Comparison of ENCODE assay signal across 27 mouse cellular contexts in the genomic region with DNA sequence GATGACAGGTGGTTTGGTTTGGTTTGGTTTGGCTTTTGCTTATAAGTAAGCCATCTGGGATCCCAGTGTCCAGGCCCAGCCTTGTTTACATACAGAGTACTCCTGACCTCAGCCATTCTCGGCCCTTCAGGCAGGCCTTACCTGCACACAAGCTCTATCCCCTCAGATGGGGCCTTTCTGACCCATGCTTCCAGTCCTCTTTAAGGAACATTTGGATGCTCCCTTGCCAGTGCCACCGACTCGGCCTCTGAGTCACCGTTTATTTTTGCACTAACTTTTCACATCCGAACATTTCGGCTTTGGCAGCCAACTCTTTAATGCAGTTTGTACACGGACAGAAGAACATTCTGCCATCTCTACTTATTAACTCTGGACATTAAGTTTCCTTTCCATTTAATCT. TPM values are rescaled to one million over a fixed set of nuclear protein-coding genes. Genes with fewer than 3 reads are reported as not detected.
A peak's percentile ranks its signal among the peaks of the same experiment; 100 is the strongest.
DNase-seq lines count a peak whose midpoint lies in the region; ATAC-seq lines count a peak whose summit lies in the region.
"Had no signal": no experiment of that assay in that cellular context is flagged by ENCODE, and none has a peak within 500 bp of the region (broad histone marks: within the 10 kb centered on the region; RNA-seq: fewer than 3 reads in every experiment).

No protein-coding gene starts in this region.

- intact Hi-C loops in heart, postnatal 10 days (cut with DNase I) = no loop called here

- H3K27ac ChIP-seq in heart, embryonic 11.5 days (ENCODE audit: low read depth, low read length) = no peak overlapping the region
- H3K27ac ChIP-seq: heart, embryonic 15.5 days; hindbrain, embryonic 14.5 days; liver, embryonic 12.5 days; macrophage; midbrain, embryonic 13.5 days; neural tube, embryonic 15.5 days; stomach, embryonic 15.5 days had no signal

- no peaks in the 10 kb centered on the region for H3K9me3 ChIP-seq in heart, embryonic 11.5 days (replicated peaks; ENCODE audit: control insufficient read depth, low read length)
- H3K9me3 ChIP-seq: heart, embryonic 15.5 days; liver, embryonic 12.5 days; midbrain, embryonic 13.5 days; neural tube, embryonic 15.5 days; stomach, embryonic 15.5 days had no signal

- peak; percentile 51 to 69 for DNase-seq in adrenal gland, adult (ENCODE audit: inconsistent age in 2 of 2, low spot score in 1 of 2)
- no peak for DNase-seq in adrenal gland, adult 8-10 months
- peak; percentile 73 for DNase-seq in gastrocnemius, adult 18-20 months (ENCODE audit: low spot score)
- no peak for DNase-seq in gastrocnemius, postnatal 10 days
- peak; percentile 36 to 54 for DNase-seq in heart, postnatal 10 days
- DNase-seq in yolk sac, embryonic 10.5 days (ENCODE audit: low spot score) = peak; percentile 78
- DNase-seq: cerebellum, postnatal 14 days; gastrocnemius, postnatal 14 days; kidney, adult 9 months; kidney, postnatal 25 days; left cerebral cortex, postnatal 4 days; liver, postnatal 0 days; lung, postnatal 10 days; right cerebral cortex, postnatal 25 days had no signal

- WGBS in heart, embryonic 11.5 days (ENCODE audit: insufficient replicate concordance) = 83% methylated on average over 7 of the region's 7 CpGs

- peaks cover 22% of the 10 kb centered on the region for H3K4me1 ChIP-seq in heart, embryonic 11.5 days (ENCODE audit: control insufficient read depth, insufficient read depth, low read length)
- H3K4me1 ChIP-seq: midbrain, embryonic 13.5 days had no signal

- no peak overlapping the region for H3K9ac ChIP-seq in heart, embryonic 11.5 days (ENCODE audit: low read depth, low read length)
- H3K9ac ChIP-seq: heart, embryonic 15.5 days; hindbrain, embryonic 14.5 days; liver, embryonic 12.5 days; liver, postnatal 0 days; midbrain, embryonic 13.5 days; neural tube, embryonic 15.5 days; stomach, embryonic 15.5 days had no signal

- H3K27me3 ChIP-seq in heart, embryonic 11.5 days (ENCODE audit: control insufficient read depth, insufficient read depth, low read length) = no peaks in the 10 kb centered on the region
- H3K27me3 ChIP-seq: CH12.LX; heart, embryonic 15.5 days; liver, embryonic 12.5 days; midbrain, embryonic 13.5 days; neural tube, embryonic 15.5 days; stomach, embryonic 15.5 days had no signal

- ATAC-seq in heart, embryonic 11.5 days (replicated peaks; ENCODE audit: insufficient number of reproducible peaks, low FRiP score, low TSS enrichment) = no peak
- ATAC-seq: activated CD4-positive, CD25-positive, alpha-beta regulatory T cell, adult 4 months; forebrain, embryonic 16.5 days; intestine, postnatal 0 days; liver, embryonic 12.5 days; liver, postnatal 0 days; midbrain, embryonic 13.5 days had no signal

- no peaks in the 10 kb centered on the region for H3K36me3 ChIP-seq in heart, embryonic 11.5 days (ENCODE audit: control insufficient read depth, insufficient read depth, low read length)
- H3K36me3 ChIP-seq: heart, embryonic 15.5 days; liver, embryonic 12.5 days; midbrain, embryonic 13.5 days; neural tube, embryonic 15.5 days; stomach, embryonic 15.5 days had no signal

- no peak overlapping the region for H3K4me2 ChIP-seq in heart, embryonic 11.5 days
- H3K4me2 ChIP-seq: heart, embryonic 15.5 days; hindbrain, embryonic 14.5 days; liver, embryonic 12.5 days; midbrain, embryonic 13.5 days; neural tube, embryonic 15.5 days; stomach, embryonic 15.5 days had no signal

- no peak overlapping the region for H3K4me3 ChIP-seq in heart, embryonic 11.5 days (ENCODE audit: low read depth, low read length)
- H3K4me3 ChIP-seq: erythroblast, embryonic 14.5 days; heart, embryonic 15.5 days; liver, embryonic 12.5 days; midbrain, embryonic 13.5 days; neural tube, embryonic 15.5 days; stomach, embryonic 15.5 days had no signal

RNA-seq across cellular contexts. Expression of gene Sorl1, which starts 20.6 kb away (rescaled TPM):
- total RNA-seq in adrenal gland, adult 8-10 months (2022) = 10 to 100 TPM; 14.1 to 41.2 (median 31.8) TPM
- 10 to 100 TPM; 37.8 to 38.9 TPM for total RNA-seq in gastrocnemius, adult 18-20 months (2021)
- 10 to 100 TPM; 27.8 to 29.9 TPM for total RNA-seq in gastrocnemius, postnatal 10 days (2021)
- total RNA-seq in heart, postnatal 10 days (2021) = 1 to 10 TPM; 7.5 to 8.2 TPM
- 7.6 and 8.8 TPM in 2 replicates for polyA plus RNA-seq in heart, embryonic 11.5 days (2014; fragmentation: Nextera tagmentation; extraction: Ambion mirVana)

Comparison
In these comparisons a context has a peak if more than half of its experiments do, and no peak if none do; other contexts are left out.
1. DNase-seq: peak in adrenal gland, adult (2 of 2), gastrocnemius, adult 18-20 months (single experiment), heart, postnatal 10 days (2 of 2) and yolk sac, embryonic 10.5 days (single experiment); none in adrenal gland, adult 8-10 months (single experiment) and gastrocnemius, postnatal 10 days (single experiment).